Mouse (Mus musculus) limb, embryonic 10.5 days (tissue): ENCODE data around the gene Tcte1. TPM values are rescaled to one million over a fixed set of nuclear protein-coding genes. Genes with fewer than 3 reads are reported as not detected.
A peak's percentile ranks its signal among the peaks of the same experiment; 100 is the strongest.

ENCODE experiments used
- DNase-seq: peaks from one replicate; pipeline ENCODE4 v3.0.0-alpha.2; 2017; ENCODE audit warnings: low spot score
- H3K27ac ChIP-seq: fragments of 300-500 bp; sonication (generic); 2 replicates; pipeline ENCODE4 v1.5.1; 2016; ENCODE audit warnings: mild to moderate bottlenecking
- H3K27me3 ChIP-seq: fragments of 300-500 bp; sonication (generic); 2 replicates; pipeline ENCODE4 v1.6.1; 2016; ENCODE audit warnings: low read depth, mild to moderate bottlenecking; ENCODE audit not compliant: poor library complexity, severe bottlenecking
- H3K36me3 ChIP-seq: fragments of 300-500 bp; sonication (generic); 2 replicates; pipeline ENCODE4 v1.6.1; 2016; ENCODE audit warnings: mild to moderate bottlenecking, moderate library complexity
- H3K4me1 ChIP-seq: fragments of 300-500 bp; sonication (generic); 2 replicates; pipeline ENCODE4 v1.6.1; 2016
- H3K4me3 ChIP-seq: fragments of 300-500 bp; sonication (generic); 2 replicates; pipeline ENCODE4 v1.5.1; 2016; ENCODE audit warnings: mild to moderate bottlenecking, moderate library complexity
- H3K9me3 ChIP-seq: fragments of 300-500 bp; sonication (generic); replicated peaks from 2 replicates; pipeline ENCODE4 v1.6.1; 2016; ENCODE audit warnings: mild to moderate bottlenecking
- WGBS: fragments of 180-500 bp; shearing (Covaris S2); methylation state at CpG from one replicate; pipeline ENCODE4 v1.1.7; 2016; 5-methylcytosine and 5-hydroxymethylcytosine counted together
- polyA plus RNA-seq: library from polyadenylated mRNA; unstranded; fragments of >200 nt; fragmentation: Nextera tagmentation; extraction: Ambion mirVana; gene quantifications from 2 replicates; pipeline ENCODE4 v1.2.1, GENCODE M21; 2016

Tcte1 gene
- polyA plus RNA-seq, 1 experiment from 2014 or later, result 1.5 TPM

GRCm38 (mm10) chr17:45517549-45518215 is 5.6 kb upstream of the Tcte1 start:
- H3K27me3 ChIP-seq, result peaks cover 5% of the 10 kb centered on the region; the same call in 1 of the 2 replicates
- no peaks in the 10 kb centered on the region for H3K9me3 ChIP-seq
- WGBS, result 92% methylated on average over 28 of the region's 28 CpGs
- no peak overlapping the region for H3K4me3 ChIP-seq
- no peak overlapping the region for H3K27ac ChIP-seq
- peaks cover 24% of the 10 kb centered on the region for H3K4me1 ChIP-seq
- no peak for DNase-seq
- H3K36me3 ChIP-seq, result peaks cover 65% of the 10 kb centered on the region

- Histone ChIP-seq H3K4me3 (no peak overlapping the region), H3K27ac (no peak overlapping the region), H3K9me3 (no peaks in the 10 kb centered on the region), H3K27me3 (peaks cover 13% of the 10 kb centered on the region), H3K4me1 (peaks cover 36% of the 10 kb centered on the region), H3K36me3 (peaks cover 59% of the 10 kb centered on the region)
- no peak for DNase-seq
- WGBS, result 69% methylated on average over 12 of the region's 12 CpGs
Observed at GRCm38 (mm10) chr17:45518766-45519475, 4.3 kb upstream of the Tcte1 start.

- peaks cover 58% of the 10 kb centered on the region for H3K36me3 ChIP-seq
- WGBS, result 70% methylated on average over 11 of the region's 11 CpGs
Observed at GRCm38 (mm10) chr17:45520136-45520535, 3.1 kb upstream of the Tcte1 start.

GRCm38 (mm10) chr17:45524961-45525360 is 1.7 kb downstream of the Tcte1 start:
- Histone ChIP-seq H3K4me3 (no peak overlapping the region), H3K27me3 (peaks cover 55% of the 10 kb centered on the region), H3K36me3 (peaks cover 12% of the 10 kb centered on the region), H3K4me1 (peaks cover 41% of the 10 kb centered on the region), H3K9me3 (no peaks in the 10 kb centered on the region), H3K27ac (no peak overlapping the region)
- DNase-seq, result no peak
- WGBS, result 63% methylated on average over 4 of the region's 4 CpGs

More at GRCm38 (mm10) chr17:45520136-45520535, 3.1 kb upstream of the Tcte1 start:
- peaks cover 24% of the 10 kb centered on the region for H3K27me3 ChIP-seq
- H3K4me3 ChIP-seq, result no peak overlapping the region
- peaks cover 39% of the 10 kb centered on the region for H3K4me1 ChIP-seq
- H3K27ac ChIP-seq, result no peak overlapping the region
- H3K9me3 ChIP-seq, result no peaks in the 10 kb centered on the region
- no peak for DNase-seq

- H3K4me3 ChIP-seq, result no peak overlapping the region
- WGBS, result 23% methylated on average over 5 of the region's 5 CpGs
- H3K4me1 ChIP-seq, result peaks cover 26% of the 10 kb centered on the region
- no peaks in the 10 kb centered on the region for H3K36me3 ChIP-seq
- DNase-seq, result no peak
- H3K27ac ChIP-seq, result no peak overlapping the region
- no peaks in the 10 kb centered on the region for H3K9me3 ChIP-seq
- peaks cover 71% of the 10 kb centered on the region for H3K27me3 ChIP-seq
Observed at GRCm38 (mm10) chr17:45526571-45526970, 3.3 kb downstream of the Tcte1 start.

- DNase-seq, result no peak
- Histone ChIP-seq H3K4me1 (peaks cover 3% of the 10 kb centered on the region; the same call in 1 of the 2 replicates), H3K36me3 (no peaks in the 10 kb centered on the region), H3K9me3 (no peaks in the 10 kb centered on the region), H3K27ac (no peak overlapping the region), H3K27me3 (peaks cover 79% of the 10 kb centered on the region), H3K4me3 (no peak overlapping the region)
- 51% methylated on average over 13 of the region's 13 CpGs for WGBS
Observed at GRCm38 (mm10) chr17:45530346-45530782, 7.1 kb downstream of the Tcte1 start.

- Histone ChIP-seq H3K27ac (no peak overlapping the region), H3K4me3 (no peak overlapping the region), H3K4me1 (no peaks in the 10 kb centered on the region), H3K9me3 (no peaks in the 10 kb centered on the region), H3K27me3 (peaks cover 84% of the 10 kb centered on the region), H3K36me3 (no peaks in the 10 kb centered on the region)
- no peak for DNase-seq
- 64% methylated on average over 15 of the region's 15 CpGs for WGBS
Observed at GRCm38 (mm10) chr17:45532896-45533295, 9.7 kb downstream of the Tcte1 start.

- no peak overlapping the region for H3K27ac ChIP-seq
- H3K4me3 ChIP-seq, result no peak overlapping the region
- H3K4me1 ChIP-seq, result no peaks in the 10 kb centered on the region
- peaks cover 95% of the 10 kb centered on the region for H3K27me3 ChIP-seq
- 15% methylated on average over 5 of the region's 5 CpGs for WGBS
- no peaks in the 10 kb centered on the region for H3K36me3 ChIP-seq
- no peaks in the 10 kb centered on the region for H3K9me3 ChIP-seq
- peak; percentile 77 for DNase-seq
Observed at GRCm38 (mm10) chr17:45536264-45536663, 13.0 kb downstream of the Tcte1 start.

- Histone ChIP-seq H3K9me3 (no peaks in the 10 kb centered on the region), H3K36me3 (no peaks in the 10 kb centered on the region), H3K27me3 (peaks cover 96% of the 10 kb centered on the region), H3K4me1 (no peaks in the 10 kb centered on the region), H3K4me3 (no peak overlapping the region), H3K27ac (no peak overlapping the region)
- DNase-seq, result no peak
- 69% methylated on average over 4 of the region's 4 CpGs for WGBS
Observed at GRCm38 (mm10) chr17:45538394-45538793, 15.2 kb downstream of the Tcte1 start.

- no peak overlapping the region for H3K27ac ChIP-seq
- H3K9me3 ChIP-seq, result no peaks in the 10 kb centered on the region
- H3K27me3 ChIP-seq, result peaks cover 98% of the 10 kb centered on the region
- no peak for DNase-seq
- peaks cover 10% of the 10 kb centered on the region for H3K4me1 ChIP-seq
- 79% methylated on average over 21 of the region's 21 CpGs for WGBS
- peaks cover 4% of the 10 kb centered on the region; the same call in 1 of the 2 replicates for H3K36me3 ChIP-seq
- H3K4me3 ChIP-seq, result no peak overlapping the region
Observed at GRCm38 (mm10) chr17:45539664-45540063, 16.4 kb downstream of the Tcte1 start.

GRCm38 (mm10) chr17:45542129-45542528 is 18.9 kb downstream of the Tcte1 start:
- Histone ChIP-seq H3K4me3 (no peak overlapping the region), H3K9me3 (no peaks in the 10 kb centered on the region), H3K4me1 (peaks cover 27% of the 10 kb centered on the region), H3K27me3 (peaks cover 98% of the 10 kb centered on the region), H3K27ac (no peak overlapping the region), H3K36me3 (peaks cover 14% of the 10 kb centered on the region)
- WGBS, result 41% methylated on average over 6 of the region's 6 CpGs
- DNase-seq, result no peak

GRCm38 (mm10) chr17:45542705-45543104 is 19.5 kb downstream of the Tcte1 start:
- H3K27ac ChIP-seq, result no peak overlapping the region
- H3K36me3 ChIP-seq, result peaks cover 14% of the 10 kb centered on the region
- peaks cover 27% of the 10 kb centered on the region for H3K4me1 ChIP-seq
- H3K9me3 ChIP-seq, result no peaks in the 10 kb centered on the region
- H3K27me3 ChIP-seq, result peaks cover 98% of the 10 kb centered on the region
- DNase-seq, result no peak
- 82% methylated on average over 2 of the region's 2 CpGs for WGBS
- H3K4me3 ChIP-seq, result no peak overlapping the region

GRCm38 (mm10) chr17:45543115-45543514 is 19.9 kb downstream of the Tcte1 start:
- DNase-seq, result no peak
- Histone ChIP-seq H3K4me1 (peaks cover 29% of the 10 kb centered on the region), H3K9me3 (no peaks in the 10 kb centered on the region), H3K27me3 (peaks cover 98% of the 10 kb centered on the region), H3K27ac (no peak overlapping the region), H3K4me3 (no peak overlapping the region), H3K36me3 (peaks cover 14% of the 10 kb centered on the region)
- 25% methylated on average over 1 of the region's 1 CpGs for WGBS
